Mouse (Mus musculus): Measurements from ENCODE around the gene Boc.

- no peak for TF ChIP-seq GATA1 (IDR thresholded peaks at IDR 0.05; ENCODE audit: borderline replicate concordance, low read length)
- TF ChIP-seq FLI1 (IDR thresholded peaks at IDR 0.05; ENCODE audit: low read length), result no peak
Observed at GRCm38 (mm10) chr16:44496971-44497464, 61.7 kb downstream of the Boc start.
